Mouse (Mus musculus) lung, embryonic 14.5 days (tissue): ENCODE measurements at regions not wholly inside any gene's neighbourhood (a gene's known extent, or its start where the extent isn't known, plus 50 kb on each side); places are given as distances from the start of the nearest gene placed in this dataset.
A peak's percentile ranks its signal among the peaks of the same experiment; 100 is the strongest.

Experiments
- ATAC-seq: fragments of 200-750 bp; cut with Nextera tagmentation; 2 replicates; pipeline ENCODE4 v1.8.0; 2017; ENCODE audit warnings: mild to moderate bottlenecking, moderate TSS enrichment, moderate library complexity; ENCODE audit not compliant: insufficient read depth
- DNase-seq: peaks from one replicate; pipeline ENCODE4 v3.0.0-alpha.2; 2015
- H3K27ac ChIP-seq: fragments of 300-500 bp; sonication (generic); 2 replicates; pipeline ENCODE4 v1.5.1; 2014; ENCODE audit warnings: low read depth, mild to moderate bottlenecking, moderate library complexity
- H3K27me3 ChIP-seq: fragments of 300-500 bp; sonication (generic); 2 replicates; pipeline ENCODE4 v1.6.1; 2014; ENCODE audit warnings: low read length, control low read depth; ENCODE audit not compliant: insufficient read depth
- H3K36me3 ChIP-seq: fragments of 300-500 bp; sonication (generic); 2 replicates; pipeline ENCODE4 v1.6.1; 2014; ENCODE audit warnings: control low read depth; ENCODE audit not compliant: insufficient read depth
- H3K4me1 ChIP-seq: fragments of 300-500 bp; sonication (generic); 2 replicates; pipeline ENCODE4 v1.6.1; 2014; ENCODE audit warnings: antibody characterized with exemption, control low read depth; ENCODE audit not compliant: insufficient read depth
- H3K4me2 ChIP-seq: fragments of 300-500 bp; sonication (generic); 2 replicates; pipeline ENCODE4 v1.6.1; 2014; ENCODE audit warnings: mild to moderate bottlenecking
- H3K4me3 ChIP-seq: fragments of 300-500 bp; sonication (generic); 2 replicates; pipeline ENCODE4 v1.5.1; 2014; ENCODE audit warnings: low read depth, low read length
- H3K9ac ChIP-seq: fragments of 300-500 bp; sonication (generic); 2 replicates; pipeline ENCODE4 v1.6.1; 2014
- H3K9me3 ChIP-seq: fragments of 300-500 bp; sonication (generic); 2 replicates; pipeline ENCODE4 v1.6.1; 2016; ENCODE audit warnings: low read depth, low read length, control low read depth
- CTCF ChIP-seq: IDR thresholded peaks from 2 replicates; pipeline ENCODE4 v1.5.1; 2016; ENCODE audit warnings: antibody characterized with exemption, low read depth
- WGBS: fragments of 180-500 bp; shearing (Covaris S2); extraction: QIAGEN DNeasy Blood & Tissue Kit; methylation state at CpG from one replicate; pipeline ENCODE4 v1.1.7; 2014; 5-methylcytosine and 5-hydroxymethylcytosine counted together

- no peaks in the 10 kb centered on the region for H3K36me3 ChIP-seq
- H3K4me2 ChIP-seq, result no peak overlapping the region
- no peak for TF ChIP-seq CTCF
- 52% methylated on average over 10 of the region's 10 CpGs for WGBS
- no peak for ATAC-seq
- H3K4me3 ChIP-seq, result no peak overlapping the region
- no peak overlapping the region for H3K9ac ChIP-seq
- no peaks in the 10 kb centered on the region for H3K4me1 ChIP-seq
- no peaks in the 10 kb centered on the region for H3K27me3 ChIP-seq
- H3K27ac ChIP-seq, result no peak overlapping the region
- H3K9me3 ChIP-seq, result no peaks in the 10 kb centered on the region
- no peak for DNase-seq
Measured at GRCm38 (mm10) chr3:147882936-147883645, 1030.9 kb downstream of the Ttll7 start.

DNA sequence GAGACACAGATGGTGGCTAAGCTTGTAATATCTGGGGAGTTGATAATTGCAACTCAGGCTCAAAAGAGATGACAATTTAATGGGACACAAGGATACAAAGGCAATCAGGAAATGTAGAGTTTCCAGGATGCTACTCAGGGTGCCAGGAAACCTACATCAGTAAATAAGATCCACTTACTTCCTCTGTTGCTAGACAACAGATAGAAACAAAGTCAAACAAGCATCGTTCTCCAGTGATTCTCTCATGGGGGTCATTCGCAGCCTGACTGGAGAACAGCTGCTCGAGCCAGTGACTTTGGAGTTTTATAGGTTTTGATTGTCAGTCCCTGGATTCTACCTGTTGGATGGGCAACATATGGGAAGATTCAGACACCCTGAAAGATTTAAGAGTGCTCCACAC is 1026.5 kb downstream of the Ttll7 start:
- Histone ChIP-seq H3K9ac (no peak overlapping the region), H3K36me3 (no peaks in the 10 kb centered on the region), H3K4me1 (no peaks in the 10 kb centered on the region), H3K27ac (no peak overlapping the region), H3K27me3 (no peaks in the 10 kb centered on the region), H3K4me2 (no peak overlapping the region), H3K4me3 (no peak overlapping the region), H3K9me3 (no peaks in the 10 kb centered on the region)
- no peak for TF ChIP-seq CTCF
- DNase-seq (no peak), ATAC-seq (no peak)
- WGBS, result 71% methylated on average over 3 of the region's 3 CpGs

DNA sequence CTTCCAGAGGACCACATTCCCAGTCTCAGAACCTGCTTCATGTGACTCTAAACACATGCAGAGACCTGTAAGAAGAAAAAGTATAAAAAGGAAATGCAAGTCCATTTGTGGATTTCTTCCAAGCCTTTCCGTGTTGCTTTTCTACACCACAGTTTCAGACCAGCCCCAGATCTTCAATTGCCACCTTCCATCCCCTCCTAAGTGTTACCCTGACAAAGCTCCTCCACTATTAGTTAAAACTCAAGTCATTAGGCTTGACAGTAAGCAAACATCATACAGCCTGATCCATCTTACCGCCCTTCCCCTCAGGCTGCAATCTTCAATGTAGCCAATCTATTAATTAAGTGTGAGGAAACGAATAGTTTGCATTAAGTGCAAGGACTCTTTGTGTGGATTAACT is 1016.1 kb downstream of the Ttll7 start:
- TF ChIP-seq CTCF, result no peak
- H3K9me3 ChIP-seq, result no peaks in the 10 kb centered on the region
- H3K4me2 ChIP-seq, result no peak overlapping the region
- ATAC-seq (peak; percentile 60; the same call in 1 of the 2 replicates), DNase-seq (peak; percentile 74)
- H3K4me3 ChIP-seq, result no peak overlapping the region
- 17% methylated on average over 3 of the region's 3 CpGs for WGBS
- no peak overlapping the region for H3K9ac ChIP-seq
- H3K27ac ChIP-seq, result no peak overlapping the region
- no peaks in the 10 kb centered on the region for H3K27me3 ChIP-seq
- no peaks in the 10 kb centered on the region for H3K36me3 ChIP-seq
- H3K4me1 ChIP-seq, result no peaks in the 10 kb centered on the region

- ATAC-seq, result peak; percentile 88
- WGBS, result 40% methylated on average over 4 of the region's 4 CpGs
- TF ChIP-seq CTCF, result no peak
Measured at GRCm38 (mm10) chr3:147853346-147853745, 1001.2 kb downstream of the Ttll7 start.

GRCm38 (mm10) chr3:147852830-147853229 is 1000.7 kb downstream of the Ttll7 start:
- DNase-seq (no peak), ATAC-seq (no peak)
- Histone ChIP-seq H3K4me2 (no peak overlapping the region), H3K27ac (no peak overlapping the region), H3K9ac (no peak overlapping the region), H3K4me1 (no peaks in the 10 kb centered on the region), H3K27me3 (no peaks in the 10 kb centered on the region), H3K36me3 (no peaks in the 10 kb centered on the region), H3K9me3 (no peaks in the 10 kb centered on the region), H3K4me3 (no peak overlapping the region)
- no peak for TF ChIP-seq CTCF
- WGBS, result 84% methylated on average over 2 of the region's 2 CpGs

More at GRCm38 (mm10) chr3:147853346-147853745, 1001.2 kb downstream of the Ttll7 start:
- Histone ChIP-seq H3K36me3 (no peaks in the 10 kb centered on the region), H3K4me1 (no peaks in the 10 kb centered on the region), H3K9me3 (no peaks in the 10 kb centered on the region), H3K4me3 (no peak overlapping the region), H3K27me3 (no peaks in the 10 kb centered on the region), H3K4me2 (no peak overlapping the region), H3K9ac (no peak overlapping the region), H3K27ac (no peak overlapping the region)
- peak; percentile 90 for DNase-seq

DNA sequence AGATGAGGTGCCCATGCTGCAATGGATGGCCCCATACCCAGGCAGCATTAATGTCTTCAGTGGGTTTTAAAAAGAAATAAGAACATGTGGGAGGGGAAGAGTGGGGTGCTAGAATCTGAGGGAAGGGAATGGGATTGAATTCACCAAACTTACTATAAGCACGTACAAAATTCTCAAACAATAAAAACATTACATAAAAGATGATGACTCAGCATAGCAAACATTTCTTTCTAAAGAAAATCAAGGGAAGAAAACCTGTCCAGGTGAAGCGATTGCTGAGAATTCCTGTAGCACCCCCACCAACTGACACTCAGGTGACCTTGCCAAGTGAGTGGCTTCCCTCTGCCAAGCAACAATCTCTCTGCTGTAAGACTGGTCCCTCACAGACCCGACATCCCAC is 989.2 kb downstream of the Ttll7 start:
- Histone ChIP-seq H3K36me3 (no peaks in the 10 kb centered on the region), H3K4me3 (no peak overlapping the region), H3K9ac (no peak overlapping the region), H3K9me3 (no peaks in the 10 kb centered on the region), H3K27me3 (no peaks in the 10 kb centered on the region), H3K4me2 (no peak overlapping the region), H3K27ac (no peak overlapping the region), H3K4me1 (no peaks in the 10 kb centered on the region)
- DNase-seq, result no peak
- TF ChIP-seq CTCF, result no peak
- no peak for ATAC-seq
- WGBS, result 37% methylated on average over 3 of the region's 3 CpGs

DNA sequence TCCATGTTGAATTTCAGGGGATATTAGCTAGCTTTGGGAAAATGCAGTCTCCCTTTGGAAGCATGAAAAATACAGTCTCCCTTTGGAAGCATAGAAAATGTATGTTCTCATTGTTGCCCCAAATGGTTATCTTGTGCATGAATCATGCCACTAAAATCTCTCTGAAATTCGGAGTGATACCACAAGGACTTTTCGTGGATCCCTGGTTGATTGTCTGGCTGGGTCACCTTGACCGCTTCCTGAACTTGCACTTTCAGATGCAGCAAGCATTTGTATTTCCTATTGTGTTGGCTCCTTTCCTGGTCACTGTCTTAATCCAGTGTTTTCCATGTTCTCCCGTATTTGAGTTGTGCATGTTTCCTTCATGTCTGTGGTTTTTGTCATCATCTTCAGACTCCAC is 986.6 kb downstream of the Ttll7 start:
- no peak overlapping the region for H3K27ac ChIP-seq
- no peak overlapping the region for H3K4me2 ChIP-seq
- WGBS, result 72% methylated on average over 4 of the region's 4 CpGs
- no peaks in the 10 kb centered on the region for H3K9me3 ChIP-seq
- TF ChIP-seq CTCF, result no peak
- no peaks in the 10 kb centered on the region for H3K4me1 ChIP-seq
- H3K9ac ChIP-seq, result no peak overlapping the region
- no peaks in the 10 kb centered on the region for H3K27me3 ChIP-seq
- DNase-seq (no peak), ATAC-seq (no peak)
- H3K4me3 ChIP-seq, result no peak overlapping the region
- no peaks in the 10 kb centered on the region for H3K36me3 ChIP-seq
